In the genomic region with DNA sequence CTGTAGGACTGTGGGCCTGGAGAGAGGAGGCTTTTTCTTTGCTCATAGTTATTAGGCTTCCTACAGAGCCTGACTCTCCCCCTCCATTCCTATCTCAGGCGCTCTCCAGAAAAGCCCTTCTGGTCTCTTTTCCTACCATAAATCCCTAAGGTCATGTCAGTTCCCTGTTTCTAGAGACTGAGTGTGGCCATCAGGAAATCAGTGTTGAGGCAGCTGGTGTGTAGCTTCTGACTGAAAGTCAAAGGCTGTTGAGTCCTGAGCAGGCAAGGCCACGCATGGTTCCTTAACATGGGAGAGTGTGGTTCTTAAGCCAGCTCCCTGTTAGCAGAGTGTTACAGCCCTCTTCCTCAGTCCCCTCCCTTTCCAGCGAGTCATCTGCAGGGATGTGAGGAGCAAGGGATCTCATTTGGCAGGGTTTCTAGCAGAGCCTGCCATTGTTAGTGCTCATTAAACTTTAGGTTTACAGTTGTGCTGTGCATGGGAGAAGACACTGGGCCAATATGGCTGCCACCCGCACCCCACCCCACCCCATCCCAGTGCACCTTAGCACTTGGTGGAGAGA, we compare ENCODE assay signal across 16 mouse cellular contexts. TPM values are rescaled to one million over a fixed set of nuclear protein-coding genes. Genes with fewer than 3 reads are reported as not detected.
A peak's percentile ranks its signal among the peaks of the same experiment; 100 is the strongest.
DNase-seq lines count a peak whose midpoint lies in the region; ATAC-seq and TF ChIP-seq lines count a peak whose summit lies in the region.
"Had no signal": no experiment of that assay in that cellular context is flagged by ENCODE, and none has a peak within 500 bp of the region (broad histone marks: within the 10 kb centered on the region; RNA-seq: fewer than 3 reads in every experiment).

No protein-coding gene starts in this region.

- TF ChIP-seq CTCF in gastrocnemius, adult 2 months (IDR thresholded peaks at IDR 0.05): no peak

- H3K9me3 ChIP-seq in kidney, embryonic 16.5 days (ENCODE audit: low read length): no peaks in the 10 kb centered on the region
- no peaks in the 10 kb centered on the region for H3K9me3 ChIP-seq in limb, embryonic 15.5 days

- 76% methylated on average over 4 of the region's 4 CpGs for WGBS in kidney, embryonic 16.5 days
- 73% methylated on average over 4 of the region's 4 CpGs for WGBS in limb, embryonic 15.5 days

- no peak for DNase-seq in gastrocnemius, adult 2 months
- DNase-seq in gastrocnemius, postnatal 25 days: no peak
- DNase-seq in kidney, postnatal 14 days: no peak
- DNase-seq in NIH3T3 (ENCODE audit: low read depth): peak; percentile 72
- DNase-seq in adrenal gland, postnatal 36 days: no peak
- DNase-seq in ovary, postnatal 14 days (ENCODE audit: low spot score): no peak
- DNase-seq: cerebellum, postnatal 14 days; gastrocnemius, postnatal 14 days; kidney, postnatal 10 days; layer of hippocampus, adult 9-11 months; thymus, postnatal 14 days had no signal

- intact Hi-C loops in gastrocnemius, adult 2 months (cut with DNase I): no loop called here

- H3K27me3 ChIP-seq in kidney, embryonic 16.5 days (ENCODE audit: insufficient read depth, low read length): no peaks in the 10 kb centered on the region
- no peaks in the 10 kb centered on the region for H3K27me3 ChIP-seq in limb, embryonic 15.5 days
- H3K27me3 ChIP-seq: Patski had no signal

- no peak overlapping the region for H3K4me2 ChIP-seq in kidney, embryonic 16.5 days (replicated peaks; ENCODE audit: low read depth, low read length)
- H3K4me2 ChIP-seq in limb, embryonic 15.5 days: no peak overlapping the region

- H3K4me1 ChIP-seq in kidney, embryonic 16.5 days (ENCODE audit: insufficient read depth, low read length): peaks cover 29% of the 10 kb centered on the region
- peaks cover 62% of the 10 kb centered on the region for H3K4me1 ChIP-seq in limb, embryonic 15.5 days

- no peak overlapping the region for H3K4me3 ChIP-seq in gastrocnemius, adult 2 months
- no peak overlapping the region for H3K4me3 ChIP-seq in kidney, embryonic 16.5 days (ENCODE audit: low read length)
- no peak overlapping the region for H3K4me3 ChIP-seq in limb, embryonic 15.5 days

- H3K27ac ChIP-seq in gastrocnemius, adult 2 months: peak overlapping the region; percentile 61; the same call in 1 of the 2 replicates
- H3K27ac ChIP-seq in kidney, embryonic 16.5 days (ENCODE audit: low read length): peak overlapping the region; percentile 44; the same call in 1 of the 2 replicates
- H3K27ac ChIP-seq in limb, embryonic 15.5 days: peak overlapping the region; percentile 43; the same call in 1 of the 2 replicates
- H3K27ac ChIP-seq: liver, embryonic 14.5 days had no signal

- no peak overlapping the region for H3K9ac ChIP-seq in kidney, embryonic 16.5 days (replicated peaks; ENCODE audit: low read length)
- H3K9ac ChIP-seq in limb, embryonic 15.5 days: no peak overlapping the region
- H3K9ac ChIP-seq: liver, embryonic 14.5 days had no signal

- no peaks in the 10 kb centered on the region for H3K36me3 ChIP-seq in kidney, embryonic 16.5 days (ENCODE audit: insufficient read depth, low read length)
- H3K36me3 ChIP-seq in limb, embryonic 15.5 days: no peaks in the 10 kb centered on the region; the same call in 1 of the 2 replicates

- ATAC-seq in kidney, embryonic 16.5 days (ENCODE audit: low FRiP score, low TSS enrichment): no peak
- no peak for ATAC-seq in limb, embryonic 15.5 days (ENCODE audit: insufficient number of reproducible peaks, low FRiP score, low TSS enrichment, low read depth)
- ATAC-seq: hindbrain, embryonic 16.5 days; Patski had no signal

RNA-seq across cellular contexts. Expression of gene Taf11, which starts 27.5 kb away (rescaled TPM):
- 10 to 100 TPM; 14.0 to 19.1 TPM for total RNA-seq in gastrocnemius, adult 2 months (2021)
- 10 to 100 TPM; 13.5 to 18.2 TPM for total RNA-seq in gastrocnemius, postnatal 25 days (2021)
- polyA plus RNA-seq in kidney, embryonic 16.5 days (2015; fragmentation: Nextera tagmentation; extraction: Ambion mirVana): 59.9 and 72.7 TPM in 2 replicates
- polyA plus RNA-seq in limb, embryonic 15.5 days (2015; fragmentation: Nextera tagmentation; extraction: Ambion mirVana): 59.0 and 60.9 TPM in 2 replicates
- total RNA-seq in adrenal gland, postnatal 36 days (2021): 10 to 100 TPM; 29.5 to 31.4 TPM

RNA-seq across cellular contexts. Expression of gene Anks1, which starts 28.0 kb away (rescaled TPM):
- 10 to 100 TPM in 1 of 2 experiments, 1 to 10 TPM in 1; 8.8 to 23.4 TPM for total RNA-seq in gastrocnemius, adult 2 months (2021)
- 10 to 100 TPM; 11.2 to 15.3 TPM for total RNA-seq in gastrocnemius, postnatal 25 days (2021)
- 14.5 and 15.0 TPM in 2 replicates for polyA plus RNA-seq in kidney, embryonic 16.5 days (2015; fragmentation: Nextera tagmentation; extraction: Ambion mirVana)
- 12.3 and 13.0 TPM in 2 replicates for polyA plus RNA-seq in limb, embryonic 15.5 days (2015; fragmentation: Nextera tagmentation; extraction: Ambion mirVana)
- total RNA-seq in adrenal gland, postnatal 36 days (2021): 10 to 100 TPM; 22.3 to 27.7 TPM
